Mouse (Mus musculus): ENCODE results near the gene Aplp1. TPM values are rescaled to one million over a fixed set of nuclear protein-coding genes. Genes with fewer than 3 reads are reported as not detected.

Aplp1 gene
- total RNA-seq, 2 experiments from 2014 or later: 0.72 to 0.95 TPM

GRCm38 (mm10) chr7:30450241-30450640 is 4.9 kb upstream of the Aplp1 start:
- DNase-seq: no peak

GRCm38 (mm10) chr7:30444154-30444970 is 973 bp downstream of the Aplp1 start:
- DNase-seq: no peak

GRCm38 (mm10) chr7:30443696-30444095 is 1.6 kb downstream of the Aplp1 start:
- no peak for DNase-seq

- no peak for DNase-seq
Observed at GRCm38 (mm10) chr7:30440697-30441096, 4.6 kb downstream of the Aplp1 start.

GRCm38 (mm10) chr7:30439734-30440133 is 5.6 kb downstream of the Aplp1 start:
- no peak for DNase-seq

- no peak for DNase-seq
Observed at GRCm38 (mm10) chr7:30436879-30437278, 8.5 kb downstream of the Aplp1 start.

- DNase-seq: no peak
Observed at GRCm38 (mm10) chr7:30435156-30435555, 10.2 kb downstream of the Aplp1 start.

- no peak for DNase-seq
Observed at GRCm38 (mm10) chr7:30434701-30435100, 10.6 kb downstream of the Aplp1 start.

- no peak for DNase-seq
Observed at GRCm38 (mm10) chr7:30434238-30434637, 11.1 kb downstream of the Aplp1 start.

GRCm38 (mm10) chr7:30431793-30432192 is 13.5 kb downstream of the Aplp1 start:
- peak; percentile 43 for DNase-seq

GRCm38 (mm10) chr7:30430191-30430590 is 15.1 kb downstream of the Aplp1 start:
- no peak for DNase-seq

- no peak for DNase-seq
Observed at GRCm38 (mm10) chr7:30429327-30429726, 16.0 kb downstream of the Aplp1 start.

GRCm38 (mm10) chr7:30423071-30423641 is 22.2 kb downstream of the Aplp1 start:
- no peak for DNase-seq

GRCm38 (mm10) chr7:30422560-30422959 is 22.8 kb downstream of the Aplp1 start:
- DNase-seq: no peak

GRCm38 (mm10) chr7:30421890-30422435 is 23.4 kb downstream of the Aplp1 start:
- peak; percentile 71 for DNase-seq

GRCm38 (mm10) chr7:30421175-30421889 is 24.0 kb downstream of the Aplp1 start, which contains the start of gene Nfkbid:
Gene Nfkbid, plus strand, starts transcription at chr7:30421732.
- peak; percentile 50 for DNase-seq

- DNase-seq: no peak
Observed at GRCm38 (mm10) chr7:30420673-30421072, 24.7 kb downstream of the Aplp1 start.

- DNase-seq: no peak
Observed at GRCm38 (mm10) chr7:30419561-30420499, 25.5 kb downstream of the Aplp1 start, which contains the start of gene Hcst. Gene Hcst, minus strand, starts transcription at chr7:30419854.

GRCm38 (mm10) chr7:30417856-30418255 is 27.5 kb downstream of the Aplp1 start:
- DNase-seq: no peak

GRCm38 (mm10) chr7:30413596-30413995 is 31.7 kb downstream of the Aplp1 start, which contains the start of gene Tyrobp:
Gene Tyrobp, plus strand, starts transcription at chr7:30413760.
- no peak for DNase-seq

GRCm38 (mm10) chr7:30412735-30413147 is 32.6 kb downstream of the Aplp1 start:
- DNase-seq: no peak

Data from gastrocnemius, postnatal 25 days (tissue).